Mouse (Mus musculus) embryonic facial prominence, embryonic 12.5 days (tissue): Measurements from ENCODE around the gene Mrgprf. TPM values are rescaled to one million over a fixed set of nuclear protein-coding genes. Genes with fewer than 3 reads are reported as not detected.

Experiments used
- ATAC-seq: fragments of 200-750 bp; cut with Nextera tagmentation; 2 replicates; pipeline ENCODE4 v1.8.0; 2017; ENCODE audit not compliant: insufficient number of reproducible peaks, insufficient read depth, low FRiP score, low TSS enrichment
- H3K27ac ChIP-seq: fragments of 300-500 bp; sonication (generic); 2 replicates; pipeline ENCODE4 v1.5.1; 2016; ENCODE audit warnings: mild to moderate bottlenecking
- H3K27me3 ChIP-seq: fragments of 300-500 bp; sonication (generic); 2 replicates; pipeline ENCODE4 v1.6.1; 2016; ENCODE audit warnings: mild to moderate bottlenecking, moderate library complexity
- H3K36me3 ChIP-seq: fragments of 300-500 bp; sonication (generic); 2 replicates; pipeline ENCODE4 v1.6.1; 2016; ENCODE audit warnings: mild to moderate bottlenecking
- H3K4me1 ChIP-seq: fragments of 300-500 bp; sonication (generic); 2 replicates; pipeline ENCODE4 v1.6.1; 2016
- H3K4me2 ChIP-seq: fragments of 300-500 bp; sonication (generic); replicated peaks from 2 replicates; pipeline ENCODE4 v1.6.1; 2016; ENCODE audit warnings: mild to moderate bottlenecking, moderate library complexity
- H3K4me3 ChIP-seq: fragments of 300-500 bp; sonication (generic); 2 replicates; pipeline ENCODE4 v1.5.1; 2016; ENCODE audit warnings: mild to moderate bottlenecking
- H3K9ac ChIP-seq: fragments of 300-500 bp; sonication (generic); 2 replicates; pipeline ENCODE4 v1.6.1; 2016; ENCODE audit warnings: mild to moderate bottlenecking, moderate library complexity
- H3K9me3 ChIP-seq: fragments of 300-500 bp; sonication (generic); 2 replicates; pipeline ENCODE4 v1.6.1; 2016; ENCODE audit warnings: mild to moderate bottlenecking, moderate library complexity
- WGBS: fragments of 180-500 bp; shearing (Covaris S2); methylation state at CpG from one replicate; pipeline ENCODE4 v1.1.7; 2016; 5-methylcytosine and 5-hydroxymethylcytosine counted together
- polyA plus RNA-seq: library from polyadenylated mRNA; unstranded; fragments of >200 nt; fragmentation: Nextera tagmentation; extraction: Ambion mirVana; gene quantifications from 2 replicates; pipeline ENCODE4 v1.2.1, GENCODE M21; 2016

Mrgprf gene
- polyA plus RNA-seq, 1 experiment from 2014 or later, result 0.35 TPM

- H3K4me1 ChIP-seq, result no peaks in the 10 kb centered on the region
- no peak overlapping the region for H3K27ac ChIP-seq
- no peak overlapping the region for H3K4me2 ChIP-seq
- H3K4me3 ChIP-seq, result no peak overlapping the region
- WGBS, result 77% methylated on average over 3 of the region's 3 CpGs
- H3K9ac ChIP-seq, result no peak overlapping the region
- no peaks in the 10 kb centered on the region for H3K36me3 ChIP-seq
- H3K27me3 ChIP-seq, result no peaks in the 10 kb centered on the region
- no peaks in the 10 kb centered on the region for H3K9me3 ChIP-seq
- no peak for ATAC-seq
Measured at GRCm38 (mm10) chr7:145319481-145319880, 18.9 kb downstream of the Mrgprf start.

GRCm38 (mm10) chr7:145323607-145324006, 23.0 kb downstream of the Mrgprf start:
- ATAC-seq, result no peak
- Histone ChIP-seq H3K4me3 (no peak overlapping the region), H3K27ac (no peak overlapping the region), H3K9me3 (no peaks in the 10 kb centered on the region), H3K4me2 (no peak overlapping the region), H3K4me1 (no peaks in the 10 kb centered on the region), H3K36me3 (no peaks in the 10 kb centered on the region), H3K9ac (0 out of 2 replicates have a peak overlapping the region, but pooled peaks have one; percentile 24), H3K27me3 (no peaks in the 10 kb centered on the region)
- 23% methylated on average over 4 of the region's 4 CpGs for WGBS

- H3K9ac ChIP-seq, result no peak overlapping the region
- no peak overlapping the region for H3K27ac ChIP-seq
- H3K4me1 ChIP-seq, result peaks cover 9% of the 10 kb centered on the region
- WGBS, result 60% methylated on average over 2 of the region's 2 CpGs
- no peak for ATAC-seq
- no peak overlapping the region for H3K4me2 ChIP-seq
- no peak overlapping the region for H3K4me3 ChIP-seq
- H3K9me3 ChIP-seq, result no peaks in the 10 kb centered on the region
- no peaks in the 10 kb centered on the region for H3K36me3 ChIP-seq
- H3K27me3 ChIP-seq, result no peaks in the 10 kb centered on the region
Measured at GRCm38 (mm10) chr7:145325697-145326096, 25.1 kb downstream of the Mrgprf start.

GRCm38 (mm10) chr7:145329982-145330381, 29.4 kb downstream of the Mrgprf start:
- H3K27ac ChIP-seq, result peak overlapping the region; percentile 46; the same call in 1 of the 2 replicates
- H3K36me3 ChIP-seq, result no peaks in the 10 kb centered on the region
- H3K4me1 ChIP-seq, result peaks cover 17% of the 10 kb centered on the region
- ATAC-seq, result no peak
- H3K4me3 ChIP-seq, result no peak overlapping the region
- no peaks in the 10 kb centered on the region for H3K9me3 ChIP-seq
- H3K9ac ChIP-seq, result no peak overlapping the region
- whole genome bisulfite sequencing, result 51% methylated on average over 2 of the region's 2 CpGs
- H3K27me3 ChIP-seq, result no peaks in the 10 kb centered on the region
- H3K4me2 ChIP-seq, result no peak overlapping the region

- Histone ChIP-seq H3K9ac (no peak overlapping the region), H3K27me3 (no peaks in the 10 kb centered on the region), H3K9me3 (no peaks in the 10 kb centered on the region), H3K36me3 (no peaks in the 10 kb centered on the region), H3K4me1 (peaks cover 17% of the 10 kb centered on the region), H3K27ac (no peak overlapping the region), H3K4me3 (no peak overlapping the region), H3K4me2 (no peak overlapping the region)
- 76% methylated on average over 2 of the region's 2 CpGs for WGBS
- ATAC-seq, result no peak
Measured at GRCm38 (mm10) chr7:145330641-145331040, 30.0 kb downstream of the Mrgprf start.

- Histone ChIP-seq H3K4me2 (no peak overlapping the region), H3K9ac (no peak overlapping the region), H3K4me1 (peaks cover 17% of the 10 kb centered on the region), H3K9me3 (no peaks in the 10 kb centered on the region), H3K27ac (0 out of 2 replicates have a peak overlapping the region, but pooled peaks have one; percentile 30), H3K27me3 (no peaks in the 10 kb centered on the region), H3K36me3 (no peaks in the 10 kb centered on the region), H3K4me3 (no peak overlapping the region)
- ATAC-seq, result peak; percentile 70
- WGBS, result 40% methylated on average over 1 of the region's 1 CpGs
Measured at GRCm38 (mm10) chr7:145332376-145333041, 31.9 kb downstream of the Mrgprf start.

GRCm38 (mm10) chr7:145333936-145334335, 33.3 kb downstream of the Mrgprf start:
- H3K4me1 ChIP-seq, result peaks cover 17% of the 10 kb centered on the region
- no peak for ATAC-seq
- H3K9ac ChIP-seq, result no peak overlapping the region
- H3K4me3 ChIP-seq, result no peak overlapping the region
- 88% methylated on average over 6 of the region's 6 CpGs for WGBS
- no peaks in the 10 kb centered on the region for H3K36me3 ChIP-seq
- no peaks in the 10 kb centered on the region for H3K27me3 ChIP-seq
- H3K4me2 ChIP-seq, result no peak overlapping the region
- no peaks in the 10 kb centered on the region for H3K9me3 ChIP-seq
- no peak overlapping the region for H3K27ac ChIP-seq

GRCm38 (mm10) chr7:145334428-145335027, 33.9 kb downstream of the Mrgprf start:
- no peak overlapping the region for H3K9ac ChIP-seq
- no peak for ATAC-seq
- H3K9me3 ChIP-seq, result no peaks in the 10 kb centered on the region
- H3K4me2 ChIP-seq, result no peak overlapping the region
- peaks cover 15% of the 10 kb centered on the region for H3K4me1 ChIP-seq
- H3K27me3 ChIP-seq, result no peaks in the 10 kb centered on the region
- no peak overlapping the region for H3K4me3 ChIP-seq
- WGBS, result 42% methylated on average over 4 of the region's 4 CpGs
- no peaks in the 10 kb centered on the region for H3K36me3 ChIP-seq
- H3K27ac ChIP-seq, result no peak overlapping the region

GRCm38 (mm10) chr7:145335199-145335598, 34.6 kb downstream of the Mrgprf start:
- ATAC-seq, result no peak
- H3K27ac ChIP-seq, result no peak overlapping the region
- H3K4me3 ChIP-seq, result no peak overlapping the region
- H3K4me2 ChIP-seq, result no peak overlapping the region
- H3K27me3 ChIP-seq, result no peaks in the 10 kb centered on the region
- no peaks in the 10 kb centered on the region for H3K9me3 ChIP-seq
- peaks cover 8% of the 10 kb centered on the region for H3K4me1 ChIP-seq
- no peaks in the 10 kb centered on the region for H3K36me3 ChIP-seq
- H3K9ac ChIP-seq, result no peak overlapping the region

GRCm38 (mm10) chr7:145335616-145336332, 35.1 kb downstream of the Mrgprf start:
- no peak overlapping the region for H3K9ac ChIP-seq
- peaks cover 8% of the 10 kb centered on the region; the same call in 1 of the 2 replicates for H3K4me1 ChIP-seq
- H3K4me2 ChIP-seq, result no peak overlapping the region
- ATAC-seq, result no peak
- H3K27me3 ChIP-seq, result no peaks in the 10 kb centered on the region
- WGBS, result 84% methylated on average over 3 of the region's 3 CpGs
- no peaks in the 10 kb centered on the region for H3K9me3 ChIP-seq
- no peak overlapping the region for H3K4me3 ChIP-seq
- no peak overlapping the region for H3K27ac ChIP-seq
- H3K36me3 ChIP-seq, result no peaks in the 10 kb centered on the region

GRCm38 (mm10) chr7:145337889-145338288, 37.3 kb downstream of the Mrgprf start:
- no peaks in the 10 kb centered on the region for H3K4me1 ChIP-seq
- no peak overlapping the region for H3K4me2 ChIP-seq
- no peaks in the 10 kb centered on the region for H3K9me3 ChIP-seq
- H3K27me3 ChIP-seq, result no peaks in the 10 kb centered on the region
- no peak for ATAC-seq
- no peak overlapping the region for H3K9ac ChIP-seq
- H3K27ac ChIP-seq, result no peak overlapping the region
- H3K36me3 ChIP-seq, result no peaks in the 10 kb centered on the region
- WGBS, result 75% methylated on average over 2 of the region's 2 CpGs
- no peak overlapping the region for H3K4me3 ChIP-seq
